Mouse (Mus musculus) neutrophil, adult 65 days (primary cell): ENCODE results near the gene Ankrd39. TPM values are rescaled to one million over a fixed set of nuclear protein-coding genes. Genes with fewer than 3 reads are reported as not detected.

Source experiments
- total RNA-seq: library from RNA; stranded (reverse); gene quantifications from 2 replicates; pipeline ENCODE4 v1.2.4, GENCODE M21; 2023

Ankrd39 gene
- 6.4 and 6.7 TPM in 2 replicates for total RNA-seq

DNA sequence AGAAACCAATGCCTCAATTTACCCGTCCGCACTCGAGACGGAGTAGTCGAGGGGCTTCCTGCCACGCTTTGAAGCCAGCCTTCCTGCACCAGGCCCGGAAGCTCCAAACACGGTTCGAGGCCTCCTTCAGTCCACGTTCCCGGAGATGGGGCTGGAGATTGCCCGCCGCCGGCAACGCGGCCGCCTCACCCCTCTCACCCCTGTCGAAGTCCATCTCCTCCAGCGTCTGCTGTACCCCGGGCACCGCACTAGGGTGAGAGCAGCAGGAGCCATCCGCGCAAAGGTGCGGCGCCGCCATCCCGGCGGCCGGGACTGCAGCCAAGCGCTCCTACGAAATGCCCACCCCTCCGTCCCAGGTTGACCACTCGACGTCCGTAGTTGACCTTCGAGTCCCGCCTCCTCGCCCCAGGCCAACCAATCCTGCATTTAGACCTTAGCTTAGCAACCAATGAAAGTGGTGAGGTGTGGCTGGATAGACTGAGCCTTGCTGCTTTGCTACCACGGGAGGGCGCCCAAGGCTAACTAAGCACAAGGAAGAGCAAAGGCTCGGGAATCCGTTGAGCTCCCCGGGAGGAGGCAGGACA, at the start of gene Ankrd39:
Gene Ankrd39, minus strand, starts transcription at position 558 of the 584 bp plus-strand sequence.

DNA sequence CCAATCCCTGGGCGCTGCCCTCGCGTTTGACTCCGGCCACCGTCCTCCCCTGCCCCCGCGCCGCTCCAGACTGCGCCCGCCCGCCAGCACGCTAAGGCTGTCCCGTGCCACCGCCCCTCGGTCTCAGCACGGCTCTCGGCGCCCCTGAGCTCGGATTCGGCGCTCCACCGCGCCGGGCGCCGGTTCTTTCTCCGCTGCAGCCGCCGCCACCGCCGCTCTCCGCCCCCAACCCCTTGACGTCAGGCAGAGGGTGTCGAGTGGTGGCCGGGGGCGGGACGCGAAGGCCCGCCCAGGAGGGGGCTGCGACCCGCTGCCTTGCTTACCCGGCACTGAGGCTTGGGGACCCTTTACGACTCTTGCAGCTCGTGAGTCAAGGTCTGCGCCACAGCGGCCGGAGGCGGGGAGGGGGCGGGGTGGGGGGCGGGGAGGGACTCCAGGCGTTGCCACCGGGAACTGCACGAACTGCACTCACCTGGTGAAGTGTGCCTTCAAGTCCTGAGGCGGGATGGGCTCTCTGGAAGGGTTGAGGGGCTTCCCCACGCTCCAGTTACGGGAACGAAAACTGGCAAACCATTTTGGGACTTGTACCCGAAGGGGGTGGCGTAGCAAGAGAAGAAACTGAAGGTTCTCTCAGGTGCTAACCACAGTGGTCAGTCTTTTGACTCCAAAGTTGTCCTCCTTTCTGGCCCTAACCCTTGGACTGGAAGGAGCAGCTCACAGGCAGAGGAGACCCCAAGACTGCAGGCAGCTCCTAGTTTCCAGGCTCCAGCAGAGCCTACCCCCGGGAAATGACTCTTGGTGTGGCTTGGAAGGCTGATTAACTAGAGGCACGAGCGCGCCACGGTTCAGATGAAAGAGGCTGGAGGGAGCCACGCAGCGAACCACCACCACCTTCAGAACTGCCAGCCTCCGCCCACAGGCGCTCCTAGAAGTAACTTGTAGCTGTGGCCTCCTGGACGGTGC, 11.1 kb upstream of the Ankrd39 start, which contains the start of gene Sema4c:
Gene Sema4c, minus strand, starts transcription at position 319 of the 963 bp plus-strand sequence.

DNA sequence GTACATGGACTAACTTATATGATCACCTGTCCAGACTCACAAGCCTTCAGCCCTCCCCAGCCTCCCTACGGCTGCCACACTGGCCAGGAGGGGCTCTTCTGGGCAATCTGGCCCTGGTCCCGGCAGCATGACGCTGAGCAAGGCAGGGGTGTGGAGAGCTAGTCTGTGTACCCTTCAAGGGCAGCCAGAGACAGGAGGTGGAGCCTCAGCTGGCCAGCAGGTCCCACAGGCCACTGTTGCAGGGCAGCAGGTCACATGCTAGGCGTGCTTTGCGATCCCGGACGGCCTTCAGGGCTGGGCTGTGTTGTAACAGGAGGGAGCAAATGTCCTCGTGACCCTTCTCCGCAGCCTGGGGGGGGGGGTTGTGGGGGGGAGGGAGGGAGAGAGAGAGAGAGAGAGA, 8.1 kb downstream of the Ankrd39 start, which contains the start of gene Gm42417:
Gene Gm42417, minus strand, starts transcription at position 244 of the 400 bp plus-strand sequence.

DNA sequence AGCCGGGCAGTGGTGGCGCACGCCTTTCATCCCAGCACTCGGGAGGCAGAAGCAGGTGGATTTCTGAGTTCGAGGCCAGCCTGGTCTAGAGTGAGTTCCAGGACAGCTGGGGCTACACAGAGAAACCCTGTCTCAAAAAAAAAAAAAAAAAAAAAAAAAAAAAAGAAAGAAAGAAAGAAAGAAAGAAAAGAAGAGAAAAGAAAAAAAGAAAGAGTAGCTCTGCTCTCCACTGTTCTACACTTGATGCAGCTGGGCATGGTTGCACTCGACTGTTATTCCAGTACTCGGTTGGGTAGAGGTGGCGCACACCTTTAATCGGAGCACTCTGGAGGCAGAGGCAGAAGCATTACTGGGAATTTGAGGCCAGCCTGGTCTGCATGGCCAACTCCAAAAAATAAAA, 10.5 kb downstream of the Ankrd39 start, which contains the start of gene Ankrd23:
Gene Ankrd23, minus strand, starts transcription at position 101 of the 400 bp plus-strand sequence.

GRCm38 (mm10) chr1:36511289-36512021, 35.8 kb downstream of the Ankrd39 start, which contains the start of gene Cnnm3:
Gene Cnnm3 (plus strand): TSS chr1:36511867.

Other genes starting within 250 kb of the Ankrd39 start
- gene Arid5a, start 239.7 kb downstream of the Ankrd39 start, total RNA-seq, result 112 and 142 TPM in 2 replicates
- 46.4 and 58.4 TPM in 2 replicates for gene Kansl3, start 178.3 kb downstream of the Ankrd39 start, total RNA-seq
- gene Fer1l5, start 175.2 kb downstream of the Ankrd39 start, total RNA-seq, result not detected in 2 replicates
- 31.8 and 42.1 TPM in 2 replicates for gene Lman2l, start 102.2 kb downstream of the Ankrd39 start, total RNA-seq
- gene Cnnm4, start 75.8 kb downstream of the Ankrd39 start, total RNA-seq, result 27.9 and 32.5 TPM in 2 replicates
- 30.7 and 40.0 TPM in 2 replicates for gene Cnnm3, start 35.6 kb downstream of the Ankrd39 start, total RNA-seq
- 1.1 and 2.4 TPM in 2 replicates for gene Ankrd23, start 10.6 kb downstream of the Ankrd39 start, total RNA-seq
- gene Gm42417, start 8.0 kb downstream of the Ankrd39 start, total RNA-seq, result 3.4 TPM in 1 of 2 replicates, not detected in the other
- gene Sema4c, start 10.9 kb upstream of the Ankrd39 start, total RNA-seq, result 0.68 and 0.79 TPM in 2 replicates
- gene Fam178b, start 135.7 kb upstream of the Ankrd39 start, total RNA-seq, result 0.44 and 0.93 TPM in 2 replicates
- 197 and 210 TPM in 2 replicates for gene Cox5b, start 144.0 kb upstream of the Ankrd39 start, total RNA-seq
- gene 4933424G06Rik, start 162.7 kb upstream of the Ankrd39 start, total RNA-seq, result not detected in 2 replicates
- 55.4 and 68.4 TPM in 2 replicates for gene Actr1b, start 167.0 kb upstream of the Ankrd39 start, total RNA-seq
- not detected in 2 replicates for gene Zap70, start 214.4 kb upstream of the Ankrd39 start, total RNA-seq